Mouse (Mus musculus) lung, adult 2 months (tissue): ENCODE measurements around the gene Gm42674.

Experiments
- CTCF ChIP-seq: fragments of 200-500 bp; IDR thresholded peaks from 2 replicates; pipeline ENCODE4 v1.5.1; 2011; ENCODE audit warnings: mild to moderate bottlenecking, low read length, control low read depth; ENCODE audit not compliant: insufficient read depth
- POLR2A ChIP-seq: fragments of 200-500 bp; IDR thresholded peaks from 2 replicates; pipeline ENCODE4 v1.6.1; 2011; ENCODE audit warnings: low read depth, mild to moderate bottlenecking, control low read depth, low read length, borderline replicate concordance; ENCODE audit errors: extremely low read depth

- TF ChIP-seq CTCF (no peak), POLR2A (no peak)
Observed at GRCm38 (mm10) chr3:90582556-90582955, 19.1 kb upstream of the Gm42674 start.
